Mouse (Mus musculus): ENCODE data around the gene Mpv17.

GRCm38 (mm10) chr5:31162462-31162861, 8.4 kb upstream of the Mpv17 start:
- TF ChIP-seq CTCF (IDR thresholded peaks at IDR 0.05; ENCODE audit: low read depth) (no peak), EP300 (IDR thresholded peaks at IDR 0.05; ENCODE audit: low read depth) (no peak)

Measured in liver, postnatal 0 days (tissue).